Mouse (Mus musculus) embryonic fibroblast, embryonic 13.5 days (primary cell): Measurements from ENCODE around the gene B3galt5. TPM values are rescaled to one million over a fixed set of nuclear protein-coding genes. Genes with fewer than 3 reads are reported as not detected.

Experiments used
- H3K27ac ChIP-seq: 2 replicates; pipeline ENCODE4 v1.5.1; 2012; ENCODE audit warnings: low read length, control low read depth, inconsistent platforms; ENCODE audit not compliant: insufficient read depth
- H3K4me1 ChIP-seq: 2 replicates; pipeline ENCODE4 v1.6.1; 2011; ENCODE audit warnings: low read length; ENCODE audit not compliant: control insufficient read depth, insufficient read depth
- H3K4me3 ChIP-seq: 2 replicates; pipeline ENCODE4 v1.5.1; 2011; ENCODE audit warnings: mild to moderate bottlenecking, control low read depth, low read length; ENCODE audit not compliant: insufficient read depth
- CTCF ChIP-seq: IDR thresholded peaks from 2 replicates; pipeline ENCODE4 v1.5.1; 2011; ENCODE audit warnings: mild to moderate bottlenecking, control low read depth, low read length, moderate library complexity, borderline replicate concordance; ENCODE audit not compliant: insufficient read depth
- POLR2A ChIP-seq: IDR thresholded peaks from 2 replicates; pipeline ENCODE4 v1.6.1; 2011; ENCODE audit warnings: low read depth, mild to moderate bottlenecking, control low read depth, low read length, moderate library complexity
- polyA plus RNA-seq: library from polyadenylated mRNA; stranded (reverse); fragments of >200 nt; gene quantifications from 2 replicates; pipeline ENCODE4 v1.2.4, GENCODE M21; 2011; ENCODE audit warnings: low read depth; ENCODE audit not compliant: missing spikeins, insufficient read length

The B3galt5 gene
- polyA plus RNA-seq: not detected in 2 replicates

GRCm38 (mm10) chr16:96235366-96235970 lies at the start of gene B3galt5:
TSS of gene B3galt5 (plus strand) at chr16:96235801.
- no peak within 1 kb of the TSS for H3K4me3 ChIP-seq
- no peak within 1 kb of the TSS for H3K27ac ChIP-seq

GRCm38 (mm10) chr16:96187619-96188018 lies 48.0 kb upstream of the B3galt5 start:
- no peak overlapping the region for H3K27ac ChIP-seq
- no peak overlapping the region for H3K4me3 ChIP-seq
- H3K4me1 ChIP-seq: no peaks in the 10 kb centered on the region
- no peak for TF ChIP-seq CTCF
- no peak for TF ChIP-seq POLR2A

More at GRCm38 (mm10) chr16:96235366-96235970, at the start of gene B3galt5:
- TF ChIP-seq POLR2A (no peak), CTCF (no peak)
- no peaks in the 10 kb centered on the region for H3K4me1 ChIP-seq

GRCm38 (mm10) chr16:96191531-96192506 lies 43.8 kb upstream of the B3galt5 start, which contains the start of gene Lca5l:
TSS of gene Lca5l (minus strand) at chr16:96192271.
- no peak for TF ChIP-seq CTCF
- peak; percentile 87 for TF ChIP-seq POLR2A
- no peaks in the 10 kb centered on the region for H3K4me1 ChIP-seq
- peak within 1 kb of the TSS; percentile 78 for H3K4me3 ChIP-seq
- no peak within 1 kb of the TSS; the same call in 1 of the 2 replicates for H3K27ac ChIP-seq

- H3K27ac ChIP-seq: peak within 1 kb of the TSS; percentile 15
- peaks cover 2% of the 10 kb centered on the region; the same call in 1 of the 2 replicates for H3K4me1 ChIP-seq
- peak within 1 kb of the TSS; percentile 9; the same call in 1 of the 2 replicates for H3K4me3 ChIP-seq
- TF ChIP-seq CTCF (no peak), POLR2A (peak; percentile 22; the same call in 1 of the 2 replicates)
Observed at GRCm38 (mm10) chr16:96199913-96200701, 35.5 kb upstream of the B3galt5 start, which contains the start of gene Sh3bgr. TSS of gene Sh3bgr (plus strand) at chr16:96200450.

- Histone ChIP-seq H3K4me1 (peaks cover 2% of the 10 kb centered on the region; the same call in 1 of the 2 replicates), H3K27ac (no peak overlapping the region; the same call in 1 of the 2 replicates), H3K4me3 (peak overlapping the region; percentile 9; the same call in 1 of the 2 replicates)
- no peak for TF ChIP-seq CTCF
- no peak for TF ChIP-seq POLR2A
Observed at GRCm38 (mm10) chr16:96200702-96201028, 34.9 kb upstream of the B3galt5 start.

- TF ChIP-seq CTCF (no peak), POLR2A (no peak)
- Histone ChIP-seq H3K4me3 (no peak overlapping the region), H3K4me1 (peaks cover 2% of the 10 kb centered on the region; the same call in 1 of the 2 replicates), H3K27ac (no peak overlapping the region)
Observed at GRCm38 (mm10) chr16:96201485-96202232, 33.9 kb upstream of the B3galt5 start.

- no peak for TF ChIP-seq POLR2A
- no peak for TF ChIP-seq CTCF
- Histone ChIP-seq H3K27ac (no peak overlapping the region), H3K4me1 (no peaks in the 10 kb centered on the region), H3K4me3 (no peak overlapping the region)
Observed at GRCm38 (mm10) chr16:96209789-96210188, 25.8 kb upstream of the B3galt5 start.

GRCm38 (mm10) chr16:96210856-96211255 lies 24.7 kb upstream of the B3galt5 start:
- H3K27ac ChIP-seq: no peak overlapping the region
- H3K4me1 ChIP-seq: no peaks in the 10 kb centered on the region
- TF ChIP-seq CTCF: no peak
- TF ChIP-seq POLR2A: no peak
- H3K4me3 ChIP-seq: no peak overlapping the region
